ENCODE assay signal across 8 mouse cellular contexts in the genomic region with DNA sequence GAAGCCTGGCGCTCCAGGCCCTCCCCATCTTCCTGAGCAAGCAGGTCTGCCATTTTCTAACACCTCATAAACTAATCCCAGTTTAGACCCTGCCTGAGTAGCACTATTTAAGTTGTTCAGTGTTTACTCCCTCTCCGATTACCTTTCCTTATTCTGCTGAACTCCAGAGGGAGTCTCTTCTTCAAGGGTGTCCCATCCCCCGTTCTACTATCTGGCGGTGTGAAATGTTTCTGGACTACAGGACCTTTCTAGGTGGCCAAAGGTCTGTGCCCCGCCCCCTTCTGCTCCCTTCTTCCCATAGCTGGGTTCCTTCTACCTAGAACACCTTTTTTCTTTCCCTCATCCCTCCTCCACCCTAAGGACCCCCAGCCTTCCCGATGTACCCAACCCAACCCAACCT. TPM values are rescaled to one million over a fixed set of nuclear protein-coding genes. Genes with fewer than 3 reads are reported as not detected.
DNase-seq lines count a peak whose midpoint lies in the region; ATAC-seq lines count a peak whose summit lies in the region.

No protein-coding gene starts in this region.

- ATAC-seq in intestine, embryonic 14.5 days (replicated peaks; ENCODE audit: low FRiP score, low TSS enrichment, low read depth) = no peak
- ATAC-seq in liver, embryonic 16.5 days (ENCODE audit: low read depth) = no peak

- H3K27ac ChIP-seq in intestine, embryonic 14.5 days (ENCODE audit: low read depth) = no peak overlapping the region
- H3K27ac ChIP-seq in liver, embryonic 16.5 days (ENCODE audit: low read length) = no peak overlapping the region

- DNase-seq in gastrocnemius, adult 18-20 months (ENCODE audit: low spot score) = peak; percentile 50
- DNase-seq in gastrocnemius, postnatal 14 days = no peak
- peak; percentile 72 for DNase-seq in cerebellum, adult 9-11 months
- no peak for DNase-seq in intestine, embryonic 14.5 days (ENCODE audit: low spot score)
- DNase-seq in right cerebral cortex, postnatal 36 days (ENCODE audit: low spot score in 2 of 2) = no peak
- DNase-seq in thymus, postnatal 0 days (ENCODE audit: low spot score) = no peak
- DNase-seq in B cell, adult 2 months = no peak

- H3K4me2 ChIP-seq in intestine, embryonic 14.5 days (ENCODE audit: low read length) = peak overlapping the region; percentile 98
- no peak overlapping the region for H3K4me2 ChIP-seq in liver, embryonic 16.5 days (ENCODE audit: low read depth, low read length)

- peak overlapping the region; percentile 55; the same call in 1 of the 2 replicates for H3K4me3 ChIP-seq in intestine, embryonic 14.5 days (ENCODE audit: low read depth, low read length)
- peak overlapping the region; percentile 58; the same call in 1 of the 2 replicates for H3K4me3 ChIP-seq in liver, embryonic 16.5 days (ENCODE audit: low read depth, low read length)

- peaks cover 12% of the 10 kb centered on the region for H3K4me1 ChIP-seq in intestine, embryonic 14.5 days (replicated peaks; ENCODE audit: control insufficient read depth, insufficient read depth, low read length)
- peaks cover 13% of the 10 kb centered on the region for H3K4me1 ChIP-seq in liver, embryonic 16.5 days (ENCODE audit: control insufficient read depth, low read depth, low read length)

- intact Hi-C loops in gastrocnemius, postnatal 14 days (cut with DNase I; ENCODE audit: low total_unique reads) = no loop called here

- H3K9ac ChIP-seq in intestine, embryonic 14.5 days (ENCODE audit: low read length) = no peak overlapping the region
- no peak overlapping the region for H3K9ac ChIP-seq in liver, embryonic 16.5 days (ENCODE audit: low read depth, low read length)

- WGBS in intestine, embryonic 14.5 days = 22% methylated on average over 6 of the region's 6 CpGs
- 16% methylated on average over 6 of the region's 6 CpGs for WGBS in liver, embryonic 16.5 days (ENCODE audit: insufficient replicate concordance)

- peaks cover 29% of the 10 kb centered on the region for H3K27me3 ChIP-seq in intestine, embryonic 14.5 days (replicated peaks; ENCODE audit: control insufficient read depth, insufficient read depth, low read length)
- peaks cover 35% of the 10 kb centered on the region for H3K27me3 ChIP-seq in liver, embryonic 16.5 days (ENCODE audit: control insufficient read depth, insufficient read depth, low read depth, low read length)

- no peaks in the 10 kb centered on the region for H3K36me3 ChIP-seq in intestine, embryonic 14.5 days (ENCODE audit: control insufficient read depth, insufficient read depth, low read length)
- H3K36me3 ChIP-seq in liver, embryonic 16.5 days (ENCODE audit: control insufficient read depth, insufficient read depth) = no peaks in the 10 kb centered on the region

- H3K9me3 ChIP-seq in intestine, embryonic 14.5 days (ENCODE audit: control insufficient read depth, low read length) = no peaks in the 10 kb centered on the region
- H3K9me3 ChIP-seq in liver, embryonic 16.5 days (replicated peaks; ENCODE audit: control insufficient read depth, low read length) = no peaks in the 10 kb centered on the region

RNA-seq across cellular contexts. Expression of gene Phf21a, which starts 32.6 kb away (rescaled TPM):
- total RNA-seq in gastrocnemius, adult 18-20 months (2021) = 10 to 100 TPM; 21.5 to 25.4 TPM
- total RNA-seq in gastrocnemius, postnatal 14 days (2021) = 10 to 100 TPM; 19.5 to 21.2 TPM
- polyA plus RNA-seq in intestine, embryonic 14.5 days (2014; fragmentation: Nextera tagmentation; extraction: Ambion mirVana) = 27.5 and 28.5 TPM in 2 replicates
- 2.8 and 3.8 TPM in 2 replicates for polyA plus RNA-seq in liver, embryonic 16.5 days (2015; fragmentation: Nextera tagmentation; extraction: Ambion mirVana)
- 8.9 TPM in 2 replicates for polyA plus RNA-seq in thymus, postnatal 0 days (2015; fragmentation: Nextera tagmentation; extraction: Ambion mirVana)

RNA-seq across cellular contexts. Expression of gene Creb3l1, which starts 36.0 kb away (rescaled TPM):
- 1 to 10 TPM; 3.0 to 4.5 TPM for total RNA-seq in gastrocnemius, adult 18-20 months (2021)
- 10 to 100 TPM; 14.7 to 22.6 TPM for total RNA-seq in gastrocnemius, postnatal 14 days (2021)
- polyA plus RNA-seq in intestine, embryonic 14.5 days (2014; fragmentation: Nextera tagmentation; extraction: Ambion mirVana) = 21.2 and 24.1 TPM in 2 replicates
- polyA plus RNA-seq in liver, embryonic 16.5 days (2015; fragmentation: Nextera tagmentation; extraction: Ambion mirVana) = 0.72 and 1.3 TPM in 2 replicates
- polyA plus RNA-seq in thymus, postnatal 0 days (2015; fragmentation: Nextera tagmentation; extraction: Ambion mirVana) = 1.5 TPM in 2 replicates

Comparison
In these comparisons a context has a peak if more than half of its experiments do, and no peak if none do; other contexts are left out.
1. DNase-seq: peak in gastrocnemius, adult 18-20 months (single experiment) and cerebellum, adult 9-11 months (single experiment); none in gastrocnemius, postnatal 14 days (single experiment), intestine, embryonic 14.5 days (single experiment), right cerebral cortex, postnatal 36 days (0 of 2), thymus, postnatal 0 days (single experiment) and B cell, adult 2 months (0 of 2).